Mouse (Mus musculus) liver, postnatal 0 days (tissue): ENCODE measurements around the gene Ubxn10.

Source experiments
- CTCF ChIP-seq: sonication (generic); IDR thresholded peaks from 2 replicates; pipeline ENCODE4 v1.5.1; 2016; ENCODE audit warnings: antibody characterized with exemption, low read depth
- EP300 ChIP-seq: IDR thresholded peaks from 2 replicates; pipeline ENCODE4 v1.6.1; 2016; ENCODE audit warnings: antibody characterized with exemption, low read depth, mild to moderate bottlenecking

DNA sequence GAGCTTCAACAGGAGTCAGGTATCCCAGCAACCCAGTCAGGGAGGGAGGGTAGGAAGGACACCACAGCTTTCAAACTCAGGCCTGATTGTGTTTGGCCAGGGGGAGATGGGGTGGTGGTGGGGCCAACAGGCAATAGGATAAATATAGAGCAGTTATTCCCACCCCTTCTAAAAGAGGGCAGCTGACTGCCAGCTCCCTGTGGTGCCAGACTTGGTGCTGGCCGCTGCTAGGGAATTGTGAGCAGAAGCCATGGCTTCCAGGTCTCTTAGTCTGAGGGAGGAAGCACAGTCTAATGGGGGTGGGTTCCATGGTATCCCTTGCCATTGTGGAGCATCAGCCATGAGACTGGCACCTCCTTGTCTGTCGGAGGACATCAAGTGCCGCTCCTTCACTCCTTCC, 16.6 kb upstream of the Ubxn10 start:
- TF ChIP-seq EP300: no peak
- TF ChIP-seq CTCF: no peak
